Mouse (Mus musculus): ENCODE results near the gene Psmd1. TPM values are rescaled to one million over a fixed set of nuclear protein-coding genes. Genes with fewer than 3 reads are reported as not detected.
"Not testable (repeated sequence)": the region's sequence is repeated elsewhere in the genome, so short reads cannot be mapped to it uniquely, and the experiment has no call there.

Psmd1 gene
- 62.3 and 71.6 TPM in 2 replicates for polyA plus RNA-seq (2012; rRNA removed)

DNA sequence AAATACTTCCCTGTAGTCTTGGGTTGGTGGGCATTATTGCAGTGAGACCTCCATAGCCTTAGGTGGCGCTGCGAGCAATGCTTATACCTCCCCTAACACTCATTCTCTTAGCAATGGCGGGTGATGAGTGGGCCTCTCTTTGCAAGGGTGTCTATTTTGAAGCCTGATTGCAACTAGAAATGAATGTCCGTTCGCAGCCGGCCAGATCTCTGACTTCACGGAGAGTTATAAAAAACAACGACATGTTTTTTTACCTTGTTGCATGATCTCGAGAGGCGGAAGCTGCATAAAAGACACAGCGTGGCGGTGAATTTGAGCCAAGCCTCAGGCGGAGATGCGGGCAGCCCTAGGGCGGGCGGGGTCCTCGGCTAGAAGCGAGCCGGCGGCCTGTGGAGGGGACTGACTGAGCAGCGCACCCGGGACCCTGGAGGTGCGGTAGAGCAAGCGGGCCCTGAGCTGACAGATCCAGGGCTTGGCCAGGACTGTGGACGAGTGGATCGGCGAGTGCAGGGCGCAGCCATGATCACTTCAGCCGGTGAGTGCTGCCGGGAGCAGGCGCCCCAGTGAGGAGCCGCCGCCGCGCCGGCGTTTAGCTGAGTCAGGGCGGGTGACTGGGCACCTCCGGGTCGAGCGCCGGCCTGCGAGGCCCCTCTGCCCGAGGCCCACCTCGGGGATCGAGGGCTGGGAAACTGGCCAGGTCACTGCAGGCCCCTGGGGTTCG lies at the start of gene Psmd1:
TSS of gene Psmd1 (plus strand) at position 117 of the 721 bp plus-strand sequence.
- DNase-seq (ENCODE audit: low spot score), result peak; percentile 83

- not testable (repeated sequence) for DNase-seq (ENCODE audit: low spot score)
These were observed 48.4 kb upstream of the Psmd1 start for GRCm38 (mm10) chr1:86015758-86016157.

DNA sequence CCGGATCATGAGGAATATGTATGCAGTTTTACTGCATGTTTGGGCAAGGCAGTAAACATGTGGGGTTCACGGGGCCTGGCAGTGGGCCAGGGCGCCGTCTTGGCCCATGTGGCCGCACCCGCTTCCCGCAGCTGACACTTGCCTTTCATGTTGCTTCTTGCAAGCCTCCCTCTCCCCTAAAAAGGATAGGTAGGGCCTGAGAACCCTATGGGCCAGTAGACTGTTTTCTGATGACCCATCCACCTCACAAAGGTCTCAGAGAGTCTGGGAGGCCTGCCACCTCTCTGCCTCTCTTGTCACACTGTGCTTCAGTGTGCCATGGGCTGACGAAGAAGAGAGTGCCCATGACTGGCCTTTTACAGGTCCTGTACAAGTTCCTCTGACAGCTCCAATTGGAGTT lies 47.7 kb upstream of the Psmd1 start, which contains the start of gene Spata3:
TSS of gene Spata3 (plus strand) at position 301 of the 400 bp plus-strand sequence.
- no peak for DNase-seq (ENCODE audit: low spot score)

GRCm38 (mm10) chr1:86018235-86019055 lies 45.7 kb upstream of the Psmd1 start:
- DNase-seq (ENCODE audit: low spot score), result peak; percentile 33

GRCm38 (mm10) chr1:86021365-86021989 lies 42.7 kb upstream of the Psmd1 start:
- no peak for DNase-seq (ENCODE audit: low spot score)

DNA sequence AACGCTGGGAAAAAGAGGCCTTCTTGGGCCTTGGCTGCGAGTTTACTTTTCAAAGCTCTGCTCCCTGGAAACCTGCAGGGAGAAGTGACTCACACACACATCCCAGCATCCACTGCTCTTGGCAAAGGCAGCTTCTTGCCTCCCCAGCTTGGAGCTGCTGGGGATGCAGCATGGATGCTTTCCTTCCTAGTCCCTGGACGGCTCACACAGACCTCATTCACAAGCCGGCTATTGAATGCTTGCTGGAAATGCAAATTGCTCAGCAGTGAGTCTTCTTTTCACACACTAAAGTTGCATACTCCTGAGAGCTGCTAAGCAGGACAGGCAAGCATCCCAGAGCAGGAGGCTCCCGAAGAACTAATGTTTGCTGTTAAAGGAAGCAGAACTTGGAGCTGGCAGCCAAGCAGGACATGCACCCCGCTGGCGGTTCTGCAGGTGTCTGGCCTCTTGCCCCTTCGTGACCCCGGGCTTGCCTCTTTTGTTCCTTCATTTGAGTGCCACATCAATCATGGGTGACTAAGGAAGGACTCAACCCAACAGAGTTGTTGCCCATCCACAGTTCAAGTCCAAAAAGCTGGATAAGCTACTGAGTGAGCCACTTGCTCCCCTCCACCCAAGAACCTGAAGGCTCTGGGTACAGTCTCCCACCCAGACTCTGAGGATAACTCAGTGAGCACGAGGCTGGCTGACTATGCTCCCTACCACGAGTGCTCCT lies 31.8 kb upstream of the Psmd1 start:
- no peak for DNase-seq (ENCODE audit: low spot score)

DNA sequence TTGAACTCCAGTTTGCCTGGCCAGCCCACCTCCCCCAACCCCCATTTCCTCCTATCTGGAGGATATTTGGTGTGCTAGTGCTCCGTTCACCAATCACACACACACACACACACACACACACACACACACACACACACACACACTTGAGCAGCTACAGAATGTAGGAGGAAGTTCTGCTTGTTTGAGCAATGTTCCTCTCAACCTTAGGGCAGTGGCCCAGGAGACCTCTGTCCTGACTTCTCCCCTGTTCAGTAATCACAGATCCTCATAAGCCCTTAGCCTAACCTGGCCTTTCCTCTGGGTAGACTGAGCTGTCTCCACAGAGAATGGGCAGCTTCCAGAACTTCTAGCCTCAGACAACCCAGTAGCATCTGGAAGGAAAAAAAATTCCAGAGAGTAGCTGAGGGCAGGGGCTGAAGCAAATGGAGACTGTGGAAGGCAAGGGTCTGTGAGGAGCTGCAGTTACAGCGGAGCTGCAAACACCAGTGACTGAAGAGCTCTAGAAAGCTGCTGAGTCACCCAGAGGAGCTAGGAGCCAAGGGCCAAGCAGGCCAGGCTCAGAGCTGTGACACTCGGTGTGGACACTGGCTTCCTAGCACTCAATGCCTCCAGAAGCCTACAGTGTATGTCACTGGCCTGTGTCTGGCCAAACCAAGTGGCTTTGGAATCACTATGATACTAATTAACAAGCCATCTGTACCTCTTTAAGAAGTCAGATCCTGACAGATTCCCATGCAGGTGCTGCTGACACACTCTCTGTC lies 25.8 kb upstream of the Psmd1 start:
- no peak for DNase-seq (ENCODE audit: low spot score)

DNA sequence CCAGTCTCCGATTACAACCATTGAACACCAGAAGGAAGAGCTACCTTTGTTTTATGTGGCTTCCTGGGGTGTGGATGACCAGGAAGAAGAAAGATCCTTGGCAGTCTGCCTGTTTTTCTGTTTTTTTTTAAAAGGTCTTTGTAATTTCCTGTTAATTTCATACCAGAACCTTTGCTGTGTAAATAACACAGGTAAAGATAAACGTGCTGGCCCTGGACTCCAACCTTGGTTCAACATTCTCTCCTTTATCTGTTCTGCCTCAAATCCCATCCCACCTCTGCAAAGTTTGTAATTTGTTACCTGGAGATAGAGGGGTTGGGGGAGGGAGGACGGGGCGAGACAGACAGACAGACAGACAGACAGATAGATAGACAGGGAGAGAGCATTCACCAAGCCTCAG lies 24.1 kb upstream of the Psmd1 start:
- no peak for DNase-seq (ENCODE audit: low spot score)

- DNase-seq (ENCODE audit: low spot score), result no peak
These were observed 23.4 kb upstream of the Psmd1 start for GRCm38 (mm10) chr1:86040817-86041216.

GRCm38 (mm10) chr1:86045056-86045455 lies 19.1 kb upstream of the Psmd1 start:
- no peak for DNase-seq (ENCODE audit: low spot score)

DNA sequence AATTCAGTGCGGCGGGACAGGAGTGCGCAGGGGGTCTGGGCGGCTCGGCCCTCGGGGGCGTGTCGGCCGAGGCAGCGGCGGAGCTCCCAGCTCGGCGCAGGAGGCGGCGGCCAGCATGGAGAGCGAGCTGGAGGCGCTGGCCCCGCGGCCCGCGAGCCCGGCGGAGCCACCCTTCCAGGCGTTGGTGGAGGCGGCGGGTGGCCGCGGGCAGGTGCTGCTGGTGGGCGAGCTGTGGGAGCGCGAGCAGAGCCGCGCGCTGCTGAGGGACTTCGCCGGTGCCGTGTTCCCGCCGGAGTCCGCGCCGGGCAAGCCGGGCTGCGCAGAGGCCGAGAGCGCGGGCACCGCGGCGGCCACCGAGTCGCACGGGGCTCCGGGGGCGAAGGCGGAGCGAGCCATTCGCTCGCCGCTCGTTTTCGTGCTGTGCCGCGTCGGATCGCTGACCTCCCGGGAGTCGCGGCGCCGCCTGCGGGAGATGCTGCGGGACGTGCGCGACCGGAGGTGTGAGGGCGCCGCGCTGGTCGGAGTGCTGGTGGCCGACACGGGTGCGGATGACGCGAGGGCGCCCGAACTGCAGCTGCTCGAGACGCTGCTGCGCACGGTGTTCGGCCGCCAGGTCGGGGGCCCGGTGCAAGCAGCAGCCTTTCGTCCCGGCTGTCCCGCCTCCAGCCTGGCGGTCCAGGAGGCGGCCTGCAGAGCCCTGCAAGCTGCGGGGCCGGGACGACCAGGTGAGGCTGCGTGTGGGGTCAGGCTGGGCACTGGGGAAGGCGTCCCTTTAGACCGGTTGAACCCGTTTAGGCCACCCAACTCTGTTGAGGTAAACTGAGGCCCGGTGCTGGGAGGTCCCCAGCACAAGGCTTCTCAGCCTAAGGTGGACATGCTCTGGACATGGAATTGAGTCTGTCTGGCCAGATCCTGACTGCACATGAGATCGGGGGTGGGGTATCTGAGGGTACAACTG lies 18.1 kb upstream of the Psmd1 start, which contains the start of gene 2810459M11Rik:
TSS of gene 2810459M11Rik (plus strand) at position 16 of the 958 bp plus-strand sequence.
- peak; percentile 43 for DNase-seq (ENCODE audit: low spot score)

DNA sequence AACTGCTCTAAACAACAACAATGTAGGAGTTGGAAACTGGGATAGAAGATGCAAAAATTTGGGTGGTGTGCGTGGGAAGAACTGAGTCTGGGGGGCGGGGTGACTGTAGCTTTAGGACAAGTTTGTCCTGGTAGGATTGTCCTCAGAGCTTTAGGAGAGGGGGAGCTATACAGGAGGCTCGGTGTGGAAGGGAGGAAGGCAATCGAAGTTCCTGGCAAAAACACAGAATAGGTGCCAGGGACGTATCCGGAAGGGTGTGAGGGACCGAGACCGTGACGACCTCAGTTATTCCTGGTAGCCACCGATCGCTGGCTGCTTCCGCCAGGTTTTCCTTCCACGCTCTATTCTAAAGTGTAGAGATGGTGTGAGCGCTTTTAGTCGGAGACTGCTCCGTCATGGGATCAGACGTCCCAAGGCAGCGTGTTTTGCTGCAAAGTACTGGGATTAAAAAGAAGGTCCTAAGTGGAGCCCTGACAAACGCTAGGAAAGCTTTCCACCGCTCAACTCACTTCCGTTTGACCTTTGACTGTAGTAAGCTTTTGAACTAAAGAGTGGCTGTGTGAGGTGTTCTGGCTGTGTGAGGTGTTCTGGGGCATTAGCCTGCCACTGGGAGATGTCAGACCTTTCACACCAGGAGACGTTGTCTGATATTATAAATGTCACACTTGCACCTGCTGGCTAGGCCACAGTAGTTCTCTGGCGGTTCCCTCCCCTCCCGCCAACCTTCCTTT lies 17.2 kb upstream of the Psmd1 start:
- DNase-seq (ENCODE audit: low spot score), result no peak

- DNase-seq (ENCODE audit: low spot score), result no peak
These were observed 16.0 kb upstream of the Psmd1 start for GRCm38 (mm10) chr1:86048231-86048630.

DNA sequence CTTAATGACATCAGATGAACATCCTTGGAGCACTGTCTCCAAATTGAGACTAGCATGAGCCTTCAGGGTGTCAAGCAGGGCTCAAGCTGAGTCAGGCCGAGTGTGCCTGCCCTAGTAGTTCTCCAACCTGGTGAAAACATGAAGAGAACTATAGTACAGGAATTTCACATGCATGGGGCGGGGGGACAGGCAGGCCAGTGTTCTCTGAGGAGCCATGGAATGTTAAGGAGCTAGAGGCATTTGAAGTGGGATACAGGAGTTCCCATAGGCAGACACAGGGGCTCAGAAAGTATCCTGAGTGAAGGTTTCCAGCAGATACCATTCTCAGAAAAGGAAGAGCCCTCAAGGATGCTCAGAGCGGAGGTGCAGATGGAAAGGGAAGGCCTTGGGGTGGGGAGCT lies 15.4 kb upstream of the Psmd1 start:
- DNase-seq (ENCODE audit: low spot score), result no peak

GRCm38 (mm10) chr1:86053198-86053921 lies 10.8 kb upstream of the Psmd1 start:
- DNase-seq (ENCODE audit: low spot score), result no peak

- no peak for DNase-seq (ENCODE audit: low spot score)
These were observed 9.2 kb upstream of the Psmd1 start for GRCm38 (mm10) chr1:86054943-86055342.

DNA sequence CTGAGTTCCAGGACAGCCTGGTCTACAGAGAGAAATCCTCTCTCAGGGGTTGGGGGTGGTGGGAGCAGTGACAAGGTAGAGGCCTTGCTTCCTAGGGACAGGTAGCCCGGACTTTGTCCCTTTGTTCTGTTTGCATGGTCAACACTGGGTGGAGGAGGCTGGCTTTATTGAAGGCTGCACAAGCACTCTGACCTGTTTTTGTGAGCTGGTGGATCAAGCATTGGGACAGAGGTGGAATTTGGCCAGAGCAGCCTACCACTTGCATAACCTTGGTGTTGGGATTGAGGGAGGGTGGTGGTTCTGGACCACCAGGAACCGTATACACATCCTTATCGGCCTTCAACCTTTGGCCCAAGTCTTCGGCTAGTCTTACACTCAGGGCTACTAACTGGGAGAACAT lies 7.9 kb upstream of the Psmd1 start:
- DNase-seq (ENCODE audit: low spot score), result no peak
